Mouse (Mus musculus): ENCODE data around the gene Sycn. TPM values are rescaled to one million over a fixed set of nuclear protein-coding genes. Genes with fewer than 3 reads are reported as not detected.

The Sycn gene
- polyA plus RNA-seq, 1 experiment from 2014 or later: 17.0 TPM

DNA sequence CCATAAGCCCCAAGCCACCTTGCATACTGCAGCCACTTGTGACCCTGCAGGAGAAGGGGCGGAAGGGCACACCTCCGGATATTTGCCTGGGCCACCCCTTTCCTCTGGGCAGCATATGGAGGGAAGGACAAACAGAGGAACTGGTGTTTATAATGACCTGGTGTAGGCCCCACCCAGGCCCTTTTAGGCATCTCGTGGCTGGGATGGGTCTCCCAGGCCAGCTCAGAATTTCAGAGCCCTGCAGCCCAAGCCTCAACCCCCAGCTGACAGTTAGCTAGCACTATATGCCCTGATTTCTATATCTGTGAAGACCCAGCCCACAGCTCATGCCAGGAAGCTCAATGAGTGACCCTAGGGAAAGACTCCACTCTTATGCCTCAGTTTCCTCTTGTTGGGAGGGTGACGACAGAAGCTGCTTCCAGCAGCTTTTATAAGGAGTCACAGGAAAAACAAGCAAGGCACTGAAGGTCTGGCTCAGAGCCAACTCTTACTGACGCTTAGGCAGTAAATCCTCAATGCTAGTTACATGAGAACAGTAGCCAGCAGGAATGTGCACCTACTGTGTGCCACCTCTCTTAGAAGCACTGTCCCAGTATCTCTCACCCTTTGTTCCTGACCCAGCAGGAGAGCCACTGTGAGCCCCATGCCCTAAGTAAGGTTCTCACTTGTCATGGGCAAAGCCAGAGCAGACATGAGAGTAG, 30.4 kb downstream of the Sycn start:
- WGBS: 19% methylated on average over 5 of the region's 5 CpGs
- Histone ChIP-seq H3K9me3 (ENCODE audit: control insufficient read depth) (no peaks in the 10 kb centered on the region), H3K4me2 (replicated peaks; ENCODE audit: low read depth) (peak overlapping the region; percentile 48), H3K27ac (ENCODE audit: low read depth, low read length) (peak overlapping the region; percentile 76), H3K27me3 (replicated peaks; ENCODE audit: control insufficient read depth, insufficient read depth, low read length) (no peaks in the 10 kb centered on the region), H3K4me3 (ENCODE audit: low read depth, low read length) (no peak overlapping the region), H3K9ac (ENCODE audit: low read depth, low read length) (no peak overlapping the region), H3K36me3 (ENCODE audit: control insufficient read depth, insufficient read depth) (peaks cover 33% of the 10 kb centered on the region), H3K4me1 (replicated peaks; ENCODE audit: control insufficient read depth, insufficient read depth, low read length) (peaks cover 16% of the 10 kb centered on the region; the same call in 1 of the 2 replicates)
- peak; percentile 2; the same call in 1 of the 2 replicates for ATAC-seq
- no peak for TF ChIP-seq CTCF (IDR thresholded peaks at IDR 0.05; ENCODE audit: low read depth)

DNA sequence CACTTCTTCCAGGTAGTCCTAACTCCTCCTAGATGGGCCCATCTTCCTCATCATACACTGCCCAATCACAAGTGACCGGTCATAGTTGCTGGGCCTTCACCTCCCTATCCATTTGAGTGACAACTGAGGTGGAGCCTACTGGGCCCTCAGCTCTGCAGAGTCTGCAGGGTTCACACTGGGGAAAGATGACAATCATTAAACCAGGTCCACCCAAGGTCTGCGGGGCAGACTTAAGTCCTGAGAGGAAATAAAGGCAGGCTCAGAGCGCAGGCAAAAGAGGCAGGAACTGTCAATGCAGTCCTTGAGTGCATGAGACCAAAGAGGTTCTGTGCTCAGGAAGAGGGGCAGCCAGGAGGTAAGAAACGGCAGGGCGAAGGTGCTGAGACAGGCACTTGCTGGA, 32.0 kb downstream of the Sycn start:
- TF ChIP-seq CTCF (IDR thresholded peaks at IDR 0.05; ENCODE audit: low read depth): no peak
- no peaks in the 10 kb centered on the region for H3K27me3 ChIP-seq (replicated peaks; ENCODE audit: control insufficient read depth, insufficient read depth, low read length)
- 0 out of 2 replicates have a peak overlapping the region, but pooled peaks have one; percentile 30 for H3K27ac ChIP-seq (ENCODE audit: low read depth, low read length)
- ATAC-seq: no peak
- no peak overlapping the region for H3K9ac ChIP-seq (ENCODE audit: low read depth, low read length)
- no peak overlapping the region for H3K4me2 ChIP-seq (replicated peaks; ENCODE audit: low read depth)
- no peak overlapping the region for H3K4me3 ChIP-seq (ENCODE audit: low read depth, low read length)
- H3K36me3 ChIP-seq (ENCODE audit: control insufficient read depth, insufficient read depth): peaks cover 17% of the 10 kb centered on the region
- H3K9me3 ChIP-seq (ENCODE audit: control insufficient read depth): no peaks in the 10 kb centered on the region
- 52% methylated on average over 5 of the region's 5 CpGs for WGBS
- H3K4me1 ChIP-seq (replicated peaks; ENCODE audit: control insufficient read depth, insufficient read depth, low read length): peaks cover 29% of the 10 kb centered on the region

DNA sequence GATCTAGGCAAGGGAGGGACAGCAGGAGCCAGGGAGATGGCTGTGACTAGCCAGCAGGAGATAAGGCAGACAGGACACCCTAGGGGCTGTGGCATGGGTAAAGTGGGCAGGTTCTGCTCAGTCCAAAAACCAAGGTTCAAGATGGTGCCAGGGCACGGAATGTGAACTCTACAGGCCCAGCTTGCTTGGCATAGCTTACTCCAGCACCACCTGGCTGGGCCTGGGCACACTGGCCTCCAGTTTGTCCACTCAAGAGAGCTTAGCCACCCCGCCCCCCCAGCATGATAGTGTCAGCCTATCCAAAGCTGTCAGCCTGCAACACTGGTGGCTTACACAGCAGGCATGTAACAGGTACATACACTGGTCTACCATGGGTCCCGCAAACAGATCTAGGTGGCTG, 32.6 kb downstream of the Sycn start:
- 79% methylated on average over 3 of the region's 3 CpGs for WGBS
- no peak overlapping the region for H3K4me3 ChIP-seq (ENCODE audit: low read depth, low read length)
- H3K4me1 ChIP-seq (replicated peaks; ENCODE audit: control insufficient read depth, insufficient read depth, low read length): peaks cover 34% of the 10 kb centered on the region
- no peaks in the 10 kb centered on the region for H3K9me3 ChIP-seq (ENCODE audit: control insufficient read depth)
- H3K27ac ChIP-seq (ENCODE audit: low read depth, low read length): peak overlapping the region; percentile 30; the same call in 1 of the 2 replicates
- H3K9ac ChIP-seq (ENCODE audit: low read depth, low read length): no peak overlapping the region
- no peak for TF ChIP-seq CTCF (IDR thresholded peaks at IDR 0.05; ENCODE audit: low read depth)
- no peak for ATAC-seq
- peaks cover 12% of the 10 kb centered on the region for H3K36me3 ChIP-seq (ENCODE audit: control insufficient read depth, insufficient read depth)
- H3K27me3 ChIP-seq (replicated peaks; ENCODE audit: control insufficient read depth, insufficient read depth, low read length): no peaks in the 10 kb centered on the region
- no peak overlapping the region for H3K4me2 ChIP-seq (replicated peaks; ENCODE audit: low read depth)

DNA sequence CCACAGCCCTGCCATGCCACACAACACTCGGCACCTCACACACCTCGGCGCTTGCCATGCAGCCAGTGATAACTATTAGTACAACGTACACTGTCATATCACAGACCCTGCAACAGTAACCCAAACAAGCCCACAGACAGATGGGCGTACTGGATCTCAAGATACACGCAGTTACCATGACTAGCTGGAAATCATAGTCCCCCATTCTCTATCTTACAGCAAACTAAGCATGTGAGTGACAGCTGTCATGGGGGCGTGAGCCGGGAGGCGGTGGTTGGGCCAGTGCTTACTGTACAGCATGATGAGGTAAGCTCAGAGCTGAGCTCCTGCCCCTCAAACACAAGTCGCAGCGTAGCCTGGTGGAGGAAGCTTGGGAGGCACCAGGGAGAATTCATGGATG, 34.9 kb downstream of the Sycn start:
- Histone ChIP-seq H3K36me3 (ENCODE audit: control insufficient read depth, insufficient read depth) (0 out of 2 replicates have a peak, but pooled peaks cover 5% of the 10 kb centered on the region), H3K9me3 (ENCODE audit: control insufficient read depth) (no peaks in the 10 kb centered on the region), H3K4me2 (replicated peaks; ENCODE audit: low read depth) (no peak overlapping the region), H3K4me3 (ENCODE audit: low read depth, low read length) (no peak overlapping the region), H3K4me1 (replicated peaks; ENCODE audit: control insufficient read depth, insufficient read depth, low read length) (peaks cover 40% of the 10 kb centered on the region), H3K27me3 (replicated peaks; ENCODE audit: control insufficient read depth, insufficient read depth, low read length) (no peaks in the 10 kb centered on the region), H3K27ac (ENCODE audit: low read depth, low read length) (no peak overlapping the region), H3K9ac (ENCODE audit: low read depth, low read length) (no peak overlapping the region)
- ATAC-seq: no peak
- WGBS: 80% methylated on average over 11 of the region's 11 CpGs
- TF ChIP-seq CTCF (IDR thresholded peaks at IDR 0.05; ENCODE audit: low read depth): no peak

DNA sequence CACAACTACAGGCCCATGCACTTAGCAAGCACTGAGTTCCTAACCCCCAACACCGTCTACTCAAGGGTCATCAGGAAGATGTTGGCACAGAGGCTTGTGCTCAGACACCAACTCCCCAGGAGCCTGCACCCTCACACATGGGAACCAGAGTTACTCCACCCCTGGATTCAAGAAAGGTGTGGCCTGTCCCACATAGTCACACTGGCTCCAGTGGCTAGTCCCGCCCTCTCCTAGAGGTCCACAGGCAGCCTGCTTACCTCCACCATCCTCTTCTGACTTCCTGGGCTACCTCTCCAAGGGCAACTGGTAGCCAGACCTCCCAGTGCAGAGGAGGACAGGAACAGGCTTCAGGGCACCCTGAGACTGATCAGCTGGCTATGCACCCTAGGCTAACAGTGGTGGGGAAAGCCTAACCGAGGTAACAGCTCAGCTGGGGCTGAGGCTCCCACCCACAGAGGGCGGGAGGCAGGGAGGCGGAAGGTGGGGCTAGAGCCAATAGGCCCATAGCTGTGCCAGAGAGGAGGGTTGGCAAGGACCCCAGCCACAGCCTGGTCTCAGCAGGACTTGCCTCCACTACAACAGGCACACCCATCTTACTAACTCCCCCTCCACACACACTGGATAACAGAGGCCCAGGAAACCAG, 35.7 kb downstream of the Sycn start:
- WGBS: 65% methylated on average over 5 of the region's 5 CpGs
- no peak overlapping the region for H3K9ac ChIP-seq (ENCODE audit: low read depth, low read length)
- no peaks in the 10 kb centered on the region for H3K27me3 ChIP-seq (replicated peaks; ENCODE audit: control insufficient read depth, insufficient read depth, low read length)
- peak; percentile 1; the same call in 1 of the 2 replicates for ATAC-seq
- no peaks in the 10 kb centered on the region for H3K9me3 ChIP-seq (ENCODE audit: control insufficient read depth)
- peaks cover 40% of the 10 kb centered on the region for H3K4me1 ChIP-seq (replicated peaks; ENCODE audit: control insufficient read depth, insufficient read depth, low read length)
- no peak overlapping the region; the same call in 1 of the 2 replicates for H3K27ac ChIP-seq (ENCODE audit: low read depth, low read length)
- H3K4me3 ChIP-seq (ENCODE audit: low read depth, low read length): no peak overlapping the region
- 0 out of 2 replicates have a peak, but pooled peaks cover 5% of the 10 kb centered on the region for H3K36me3 ChIP-seq (ENCODE audit: control insufficient read depth, insufficient read depth)
- no peak overlapping the region for H3K4me2 ChIP-seq (replicated peaks; ENCODE audit: low read depth)
- TF ChIP-seq CTCF (IDR thresholded peaks at IDR 0.05; ENCODE audit: low read depth): no peak

DNA sequence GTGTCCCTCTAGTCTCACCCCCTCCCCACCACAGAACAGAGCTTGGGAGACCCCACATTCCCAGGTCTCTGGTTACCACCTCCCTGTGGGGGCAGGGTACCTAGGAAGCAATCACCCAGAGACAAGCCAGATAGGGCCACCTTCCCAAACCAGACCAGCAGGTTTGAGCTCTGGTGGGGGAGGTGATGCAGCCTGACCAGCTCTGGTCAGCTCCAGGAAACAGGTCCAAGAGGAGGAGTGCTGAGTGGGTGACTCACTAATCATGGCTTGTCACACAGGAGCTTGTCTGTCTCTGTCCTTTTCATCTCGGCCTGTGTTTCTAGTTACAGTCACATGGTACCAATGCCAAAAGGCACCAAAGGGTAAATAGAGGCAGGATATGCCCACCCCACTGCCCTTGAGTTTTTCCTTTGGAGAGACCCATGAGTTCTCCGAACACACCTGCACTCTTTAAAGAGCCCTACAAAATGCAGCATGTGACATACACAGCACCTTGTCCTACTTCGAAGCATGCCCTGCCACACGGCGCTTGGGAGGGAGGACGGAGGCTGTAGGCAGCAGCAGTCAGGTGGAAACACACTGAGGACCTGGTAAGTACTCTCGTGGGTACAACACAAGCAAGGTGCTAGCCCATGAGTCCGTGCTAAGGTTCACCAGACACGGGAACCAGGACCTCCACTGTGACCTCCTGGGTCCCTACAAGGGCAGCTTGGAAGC, 37.3 kb downstream of the Sycn start:
- Histone ChIP-seq H3K4me1 (replicated peaks; ENCODE audit: control insufficient read depth, insufficient read depth, low read length) (peaks cover 34% of the 10 kb centered on the region), H3K4me2 (replicated peaks; ENCODE audit: low read depth) (0 out of 2 replicates have a peak overlapping the region, but pooled peaks have one; percentile 9), H3K36me3 (ENCODE audit: control insufficient read depth, insufficient read depth) (0 out of 2 replicates have a peak, but pooled peaks cover 5% of the 10 kb centered on the region), H3K27me3 (replicated peaks; ENCODE audit: control insufficient read depth, insufficient read depth, low read length) (no peaks in the 10 kb centered on the region), H3K27ac (ENCODE audit: low read depth, low read length) (peak overlapping the region; percentile 54; the same call in 1 of the 2 replicates), H3K9me3 (ENCODE audit: control insufficient read depth) (no peaks in the 10 kb centered on the region), H3K4me3 (ENCODE audit: low read depth, low read length) (no peak overlapping the region), H3K9ac (ENCODE audit: low read depth, low read length) (no peak overlapping the region)
- ATAC-seq: peak; percentile 62
- TF ChIP-seq CTCF (IDR thresholded peaks at IDR 0.05; ENCODE audit: low read depth): no peak
- 40% methylated on average over 9 of the region's 9 CpGs for WGBS

All from intestine, postnatal 0 days (tissue).